Mouse (Mus musculus) liver, postnatal 0 days (tissue): ENCODE measurements at regions not wholly inside any gene's neighbourhood (a gene's known extent, or its start where the extent isn't known, plus 50 kb on each side); places are given as distances from the start of the nearest gene placed in this dataset.
A peak's percentile ranks its signal among the peaks of the same experiment; 100 is the strongest.

Source experiments
- ATAC-seq: fragments of 200-750 bp; cut with Nextera tagmentation; 2 replicates; pipeline ENCODE4 v1.8.0; 2017; ENCODE audit warnings: mild to moderate bottlenecking, moderate library complexity
- DNase-seq: peaks from one replicate; pipeline ENCODE4 v3.0.0-alpha.2; 2016
- H3K27ac ChIP-seq: fragments of 300-500 bp; sonication (generic); 2 replicates; pipeline ENCODE4 v1.5.1; 2014; ENCODE audit warnings: antibody characterized with exemption, moderate library complexity, mild to moderate bottlenecking, low read depth
- H3K27me3 ChIP-seq: fragments of 300-500 bp; sonication (generic); 2 replicates; pipeline ENCODE4 v1.6.1; 2014; ENCODE audit warnings: low read length, control low read depth, mixed read lengths; ENCODE audit not compliant: insufficient read depth
- H3K36me3 ChIP-seq: fragments of 300-500 bp; sonication (generic); replicated peaks from 2 replicates; pipeline ENCODE4 v1.6.1; 2014; ENCODE audit warnings: mild to moderate bottlenecking, control low read depth, low read length, moderate library complexity, mixed read lengths; ENCODE audit not compliant: insufficient read depth
- H3K4me1 ChIP-seq: fragments of 300-500 bp; sonication (generic); 2 replicates; pipeline ENCODE4 v1.6.1; 2014; ENCODE audit warnings: antibody characterized with exemption, mild to moderate bottlenecking, control low read depth; ENCODE audit not compliant: insufficient read depth
- H3K4me2 ChIP-seq: fragments of 300-500 bp; sonication (generic); 2 replicates; pipeline ENCODE4 v1.6.1; 2014; ENCODE audit warnings: low read depth, mild to moderate bottlenecking, low read length, moderate library complexity, mixed read lengths
- H3K4me3 ChIP-seq: fragments of 300-500 bp; sonication (generic); 2 replicates; pipeline ENCODE4 v1.5.1; 2014; ENCODE audit warnings: low read depth, low read length
- H3K9ac ChIP-seq: fragments of 300-500 bp; sonication (generic); replicated peaks from 2 replicates; pipeline ENCODE4 v1.6.1; 2014; ENCODE audit warnings: mild to moderate bottlenecking, moderate library complexity
- H3K9me3 ChIP-seq: fragments of 300-500 bp; sonication (generic); 2 replicates; pipeline ENCODE4 v1.6.1; 2016; ENCODE audit warnings: mild to moderate bottlenecking, control low read depth, low read length, mixed read lengths
- CTCF ChIP-seq: sonication (generic); IDR thresholded peaks from 2 replicates; pipeline ENCODE4 v1.5.1; 2016; ENCODE audit warnings: antibody characterized with exemption, low read depth
- EP300 ChIP-seq: IDR thresholded peaks from 2 replicates; pipeline ENCODE4 v1.6.1; 2016; ENCODE audit warnings: antibody characterized with exemption, low read depth, mild to moderate bottlenecking
- WGBS: fragments of 180-500 bp; shearing (Covaris S2); extraction: QIAGEN DNeasy Blood & Tissue Kit; methylation state at CpG from one replicate; pipeline ENCODE4 v1.1.7; 2014; ENCODE audit not compliant: insufficient replicate concordance; 5-methylcytosine and 5-hydroxymethylcytosine counted together

GRCm38 (mm10) chr2:169222264-169222663 lies 266.9 kb upstream of the Zfp64 start:
- TF ChIP-seq CTCF (no peak), EP300 (no peak)
- ATAC-seq: no peak
- no peak overlapping the region for H3K4me3 ChIP-seq

DNA sequence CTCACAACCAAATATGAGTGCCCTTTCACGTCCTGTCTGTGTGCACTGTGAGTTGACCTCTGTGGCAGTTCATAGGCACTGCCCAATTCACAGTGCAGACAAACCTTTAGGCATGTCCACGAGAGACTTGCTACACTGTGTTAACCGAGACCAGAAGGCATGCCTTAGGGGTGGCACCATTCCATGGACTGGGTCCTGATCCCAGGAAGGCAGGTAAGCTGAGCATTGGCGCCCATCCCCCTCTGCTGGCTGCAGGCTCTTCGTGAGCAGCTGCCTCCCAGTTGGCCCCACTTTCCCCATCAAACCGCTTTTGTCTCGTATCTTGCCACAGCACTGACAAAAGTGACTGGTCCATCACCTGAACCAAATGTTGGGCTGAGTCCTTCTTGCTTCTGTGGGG lies 265.8 kb upstream of the Zfp64 start:
- Histone ChIP-seq H3K27ac (no peak overlapping the region), H3K4me2 (no peak overlapping the region), H3K4me3 (no peak overlapping the region), H3K4me1 (no peaks in the 10 kb centered on the region), H3K9me3 (peaks cover 8% of the 10 kb centered on the region), H3K9ac (no peak overlapping the region), H3K36me3 (no peaks in the 10 kb centered on the region), H3K27me3 (no peaks in the 10 kb centered on the region)
- ATAC-seq (no peak), DNase-seq (no peak)
- 59% methylated on average over 7 of the region's 7 CpGs for WGBS
- TF ChIP-seq EP300: no peak
- TF ChIP-seq CTCF: no peak

More at GRCm38 (mm10) chr2:169222264-169222663, 266.9 kb upstream of the Zfp64 start:
- H3K4me2 ChIP-seq: no peak overlapping the region
- no peak for DNase-seq
- no peaks in the 10 kb centered on the region for H3K27me3 ChIP-seq
- no peaks in the 10 kb centered on the region for H3K9me3 ChIP-seq
- H3K4me1 ChIP-seq: no peaks in the 10 kb centered on the region
- 78% methylated on average over 8 of the region's 8 CpGs for WGBS
- H3K9ac ChIP-seq: no peak overlapping the region
- H3K36me3 ChIP-seq: no peaks in the 10 kb centered on the region
- no peak overlapping the region for H3K27ac ChIP-seq

- Histone ChIP-seq H3K4me1 (no peaks in the 10 kb centered on the region), H3K4me3 (no peak overlapping the region), H3K4me2 (no peak overlapping the region), H3K27me3 (no peaks in the 10 kb centered on the region), H3K27ac (no peak overlapping the region), H3K9ac (no peak overlapping the region), H3K9me3 (peaks cover 8% of the 10 kb centered on the region), H3K36me3 (no peaks in the 10 kb centered on the region)
- 83% methylated on average over 18 of the region's 18 CpGs for WGBS
- DNase-seq (no peak), ATAC-seq (no peak)
- no peak for TF ChIP-seq EP300
- TF ChIP-seq CTCF: no peak
These were observed 260.2 kb upstream of the Zfp64 start for GRCm38 (mm10) chr2:169215546-169216043.

- Histone ChIP-seq H3K4me1 (no peaks in the 10 kb centered on the region), H3K36me3 (no peaks in the 10 kb centered on the region), H3K27ac (no peak overlapping the region), H3K4me2 (no peak overlapping the region), H3K4me3 (no peak overlapping the region), H3K9me3 (peaks cover 8% of the 10 kb centered on the region), H3K9ac (no peak overlapping the region), H3K27me3 (no peaks in the 10 kb centered on the region)
- 67% methylated on average over 1 of the region's 1 CpGs for WGBS
- no peak for TF ChIP-seq CTCF
- no peak for TF ChIP-seq EP300
- ATAC-seq: no peak
- DNase-seq: peak; percentile 26
These were observed 259.0 kb upstream of the Zfp64 start for GRCm38 (mm10) chr2:169214396-169214795.

- WGBS: 37% methylated on average over 10 of the region's 10 CpGs
- Histone ChIP-seq H3K27me3 (no peaks in the 10 kb centered on the region), H3K27ac (no peak overlapping the region), H3K9me3 (peaks cover 8% of the 10 kb centered on the region), H3K9ac (no peak overlapping the region), H3K4me2 (no peak overlapping the region), H3K4me1 (no peaks in the 10 kb centered on the region), H3K36me3 (no peaks in the 10 kb centered on the region), H3K4me3 (no peak overlapping the region)
- ATAC-seq (0 out of 2 replicates have a peak, but pooled peaks have one; percentile 38), DNase-seq (no peak)
- no peak for TF ChIP-seq CTCF
- no peak for TF ChIP-seq EP300
These were observed 257.9 kb upstream of the Zfp64 start for GRCm38 (mm10) chr2:169213314-169213713.

DNA sequence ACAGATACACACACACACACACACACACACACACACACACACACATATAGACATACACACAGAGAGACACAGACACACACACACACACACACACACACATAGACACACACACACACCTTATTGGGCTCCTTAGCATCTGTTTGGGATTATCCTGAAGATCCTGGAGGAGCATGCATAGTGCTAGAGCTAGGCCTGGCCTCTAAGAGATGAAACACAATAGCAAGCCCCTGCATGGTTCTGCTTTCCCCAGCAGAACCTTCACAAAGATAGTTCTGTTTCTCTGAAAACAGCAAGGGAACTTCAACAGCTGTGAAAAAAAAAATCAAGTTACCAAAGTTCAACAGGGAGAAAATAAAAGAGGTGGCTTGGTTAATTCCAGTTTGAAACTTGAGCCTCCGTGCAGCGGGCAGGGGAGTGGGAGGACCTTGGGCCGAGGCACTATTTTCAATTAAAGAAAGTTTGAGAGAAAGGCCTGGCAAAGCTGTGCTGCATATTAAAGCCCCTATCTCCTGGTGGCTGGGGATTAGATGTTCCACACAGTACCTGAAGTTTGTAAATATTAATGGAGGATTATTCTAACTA lies 257.4 kb upstream of the Zfp64 start:
- Histone ChIP-seq H3K36me3 (no peaks in the 10 kb centered on the region), H3K4me2 (no peak overlapping the region), H3K27me3 (no peaks in the 10 kb centered on the region), H3K4me3 (no peak overlapping the region), H3K9me3 (peaks cover 8% of the 10 kb centered on the region), H3K9ac (no peak overlapping the region), H3K4me1 (no peaks in the 10 kb centered on the region), H3K27ac (no peak overlapping the region)
- DNase-seq: no peak
- no peak for ATAC-seq
- 61% methylated on average over 3 of the region's 3 CpGs for WGBS
- TF ChIP-seq EP300: no peak
- no peak for TF ChIP-seq CTCF
